Mouse (Mus musculus): ENCODE results near the gene Scamp3. TPM values are rescaled to one million over a fixed set of nuclear protein-coding genes. Genes with fewer than 3 reads are reported as not detected.
A peak's percentile ranks its signal among the peaks of the same experiment; 100 is the strongest.

The Scamp3 gene
- total and polyA plus RNA-seq, 3 experiments = 4.5 to 72.7 (median 12.5) TPM

DNA sequence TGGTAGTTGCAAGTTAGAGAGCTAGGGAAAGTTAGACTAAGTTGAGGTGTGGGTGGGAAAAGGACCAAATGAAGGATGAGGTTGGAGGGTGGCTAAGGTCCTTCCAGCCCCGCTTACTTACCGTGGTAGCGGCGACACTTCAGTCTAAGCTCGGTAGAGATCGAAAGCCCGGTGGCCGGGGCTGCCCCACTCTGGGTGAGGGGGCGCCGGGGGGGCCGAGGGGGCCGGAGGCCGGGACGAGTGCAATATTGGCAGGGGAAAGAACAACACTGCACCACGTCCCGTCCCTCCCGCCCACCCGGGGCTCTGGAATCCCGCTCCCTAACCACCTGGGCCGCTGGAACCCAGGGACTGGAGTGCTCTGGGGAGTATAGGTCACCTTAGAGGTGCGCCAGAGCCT lies 49.6 kb downstream of the Scamp3 start, which contains the start of gene Mtx1:
Mtx1 (minus strand) TSS at position 189 of the 400 bp plus-strand sequence.
- dilution Hi-C loops (cut with MboI; ENCODE audit: extremely low pct_ligation_motif_present, extremely low pct_unique_long_range_greater_than_20kb, low sequenced_read_pairs) = no loop called here
- in situ Hi-C loops (cut with MboI; ENCODE audit: low pct_ligation_motif_present, low pct_unique_long_range_greater_than_20kb, low sequenced_read_pairs) = no loop called here
- Histone ChIP-seq H3K27me3 (replicated peaks) (no peaks in the 10 kb centered on the region), H3K27ac (ENCODE audit: insufficient read depth, low read depth) (no peak within 1 kb of the TSS), H3K4me2 (ENCODE audit: insufficient read depth, low read depth, poor library complexity, severe bottlenecking) (peak within 1 kb of the TSS; percentile 7; the same call in 1 of the 2 replicates), H3K79me2 (replicated peaks; ENCODE audit: control insufficient read depth, extremely low read depth, insufficient read depth, poor library complexity, severe bottlenecking) (no peaks in the 10 kb centered on the region), H3K4me1 (ENCODE audit: control insufficient read depth in 1 of 2, insufficient read depth in 2 of 2) (peaks cover 8 to 27% of the 10 kb centered on the region in 2 experiments), H3K9ac (ENCODE audit: insufficient read depth, low read depth) (no peak within 1 kb of the TSS), H3K4me3 (replicated peaks in 1 of 3; ENCODE audit: low read depth in 2 of 3, low read length in 2 of 3, poor library complexity in 1 of 3) (no peak within 1 kb of the TSS), H3K9me3 (replicated peaks; ENCODE audit: low read length) (no peaks in the 10 kb centered on the region), H3K36me3 (replicated peaks in 1 of 2; ENCODE audit: control insufficient read depth in 1 of 2, insufficient read depth in 1 of 2, low read length in 1 of 2) (peaks cover 0 to 21% of the 10 kb centered on the region in 2 experiments)
- no peak for DNase-seq (ENCODE audit: extremely low read depth)
- TF ChIP-seq JUN (IDR thresholded peaks at IDR 0.05; ENCODE audit: insufficient read depth, low read depth, low read length) = no peak
- no peak for TF ChIP-seq MXI1 (IDR thresholded peaks at IDR 0.05; ENCODE audit: low read depth, low read length)
- TF ChIP-seq POLR2A (IDR thresholded peaks at IDR 0.05; ENCODE audit: low read depth, low read length) = no peak
- no peak for TF ChIP-seq POLR2AphosphoS2 (IDR thresholded peaks at IDR 0.05; ENCODE audit: low read depth, low read length)
- TF ChIP-seq MAFK (IDR thresholded peaks at IDR 0.05; ENCODE audit: insufficient replicate concordance, low read length) = no peak
- no peak for TF ChIP-seq ZNF384 (IDR thresholded peaks at IDR 0.05; ENCODE audit: low read depth, low read length)
- TF ChIP-seq USF2 (conservative IDR thresholded peaks at IDR 0.05; ENCODE audit: low read depth, low read length) = no peak
- TF ChIP-seq CHD2 (IDR thresholded peaks at IDR 0.05; ENCODE audit: low read length) = no peak
- no peak for TF ChIP-seq HCFC1 (IDR thresholded peaks at IDR 0.05; ENCODE audit: low read depth, low read length)
- no peak for TF ChIP-seq PAX5 (IDR thresholded peaks at IDR 0.05; ENCODE audit: low read length)
- TF ChIP-seq NELFE (IDR thresholded peaks at IDR 0.05; ENCODE audit: low read depth, low read length) = no peak
- TF ChIP-seq MYC (IDR thresholded peaks at IDR 0.05; ENCODE audit: low read depth, low read length) = no peak
- no peak for TF ChIP-seq NRF1 (IDR thresholded peaks at IDR 0.05; ENCODE audit: low read depth, low read length)
- TF ChIP-seq ETS1 (conservative IDR thresholded peaks at IDR 0.05; ENCODE audit: low read depth, low read length) = no peak
- TF ChIP-seq CTCF (conservative IDR thresholded peaks at IDR 0.05 in 1 of 2, IDR thresholded peaks at IDR 0.05 in 1 of 2; ENCODE audit: low read depth in 2 of 2, low read length in 2 of 2) = no peak
- TF ChIP-seq KAT2A (IDR thresholded peaks at IDR 0.05; ENCODE audit: insufficient replicate concordance, low read length) = no peak
- TF ChIP-seq UBTF (IDR thresholded peaks at IDR 0.05; ENCODE audit: low read depth, low read length) = no peak

DNA sequence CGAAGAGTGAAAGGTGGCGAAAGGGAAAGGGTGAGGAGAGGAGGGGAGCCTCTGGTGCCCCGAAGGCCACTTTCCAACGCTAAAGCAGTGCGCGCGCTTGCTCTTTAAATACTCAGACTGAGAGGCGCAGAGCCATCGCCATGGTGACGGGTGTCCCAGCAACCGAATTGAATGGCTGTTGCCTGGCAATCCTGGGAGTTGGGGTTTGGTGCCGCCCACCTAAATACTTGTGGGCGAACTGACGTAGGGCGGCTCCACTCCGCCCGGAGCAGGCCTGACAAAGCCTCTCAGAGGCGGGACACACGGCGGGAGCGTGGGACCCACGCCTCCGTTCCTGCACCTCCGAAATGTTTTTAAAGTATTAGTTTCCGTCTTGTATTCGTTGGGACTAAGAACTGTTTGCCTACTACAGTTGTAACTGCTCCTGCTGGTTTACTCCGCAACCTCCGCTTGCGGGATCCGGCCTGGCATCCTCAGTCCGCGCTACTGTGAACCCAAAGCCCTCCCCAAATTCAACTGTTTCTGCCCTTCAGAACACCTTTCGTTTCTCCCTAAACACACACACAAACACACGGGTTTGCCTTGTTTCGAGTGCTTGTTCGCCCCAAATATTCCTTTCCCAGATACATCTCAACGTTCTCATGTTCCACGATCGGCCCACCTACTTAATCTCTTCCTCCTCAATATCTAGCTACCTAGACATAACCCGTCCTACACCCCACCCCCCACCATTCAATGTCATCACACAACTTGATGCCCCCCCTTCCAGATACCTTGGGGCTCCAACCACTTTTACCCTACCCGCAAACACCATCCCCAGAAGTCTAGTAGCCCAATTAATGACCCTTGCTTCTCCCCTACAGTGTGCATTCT lies 50.3 kb downstream of the Scamp3 start:
- Histone ChIP-seq H3K4me2 (ENCODE audit: insufficient read depth, low read depth, poor library complexity, severe bottlenecking) (peak overlapping the region; percentile 7; the same call in 1 of the 2 replicates), H3K36me3 (replicated peaks in 1 of 2; ENCODE audit: control insufficient read depth in 1 of 2, insufficient read depth in 1 of 2, low read length in 1 of 2) (peaks cover 0 to 21% of the 10 kb centered on the region in 2 experiments), H3K4me1 (ENCODE audit: control insufficient read depth in 1 of 2, insufficient read depth in 2 of 2) (peaks cover 9 to 34% of the 10 kb centered on the region in 2 experiments), H3K9me3 (replicated peaks; ENCODE audit: low read length) (no peaks in the 10 kb centered on the region), H3K9ac (ENCODE audit: insufficient read depth, low read depth) (no peak overlapping the region), H3K79me2 (replicated peaks; ENCODE audit: control insufficient read depth, extremely low read depth, insufficient read depth, poor library complexity, severe bottlenecking) (no peaks in the 10 kb centered on the region), H3K4me3 (replicated peaks in 1 of 3; ENCODE audit: low read depth in 2 of 3, low read length in 2 of 3, poor library complexity in 1 of 3) (peak overlapping the region in 1 of 3 experiments; percentile 43), H3K27me3 (replicated peaks) (no peaks in the 10 kb centered on the region), H3K27ac (ENCODE audit: insufficient read depth, low read depth) (no peak overlapping the region)
- TF ChIP-seq SMC3 (IDR thresholded peaks at IDR 0.05; ENCODE audit: low read depth, low read length) (no peak), IRF4 (IDR thresholded peaks at IDR 0.05; ENCODE audit: low read depth, low read length) (no peak), NELFE (IDR thresholded peaks at IDR 0.05; ENCODE audit: low read depth, low read length) (no peak), ELF1 (IDR thresholded peaks at IDR 0.05; ENCODE audit: low read depth, low read length) (no peak), MYC (IDR thresholded peaks at IDR 0.05; ENCODE audit: low read depth, low read length) (no peak)
- dilution Hi-C loops (cut with MboI; ENCODE audit: extremely low pct_ligation_motif_present, extremely low pct_unique_long_range_greater_than_20kb, low sequenced_read_pairs) (no loop called here), in situ Hi-C loops (cut with MboI; ENCODE audit: low pct_ligation_motif_present, low pct_unique_long_range_greater_than_20kb, low sequenced_read_pairs) (no loop called here)
- DNase-seq (ENCODE audit: extremely low read depth) = no peak
